Comparison of ENCODE assay signal across 25 mouse cellular contexts in genomic region chr8:9971866-9972265, GRCm38 (mm10). TPM values are rescaled to one million over a fixed set of nuclear protein-coding genes. Genes with fewer than 3 reads are reported as not detected.
DNase-seq lines count a peak whose midpoint lies in the region; ATAC-seq lines count a peak whose summit lies in the region.
"Had no signal": no experiment of that assay in that cellular context is flagged by ENCODE, and none has a peak within 500 bp of the region (broad histone marks: within the 10 kb centered on the region; RNA-seq: fewer than 3 reads in every experiment).

No protein-coding gene starts in this region.

- peak; percentile 67 for DNase-seq in CD4-positive, CD25-positive, alpha-beta regulatory T cell, adult 2 months (ENCODE audit: low read depth, low spot score)
- peak; percentile 25 for DNase-seq in thymus, postnatal 14 days
- no peak for DNase-seq in thymus, postnatal 25 days
- peak; percentile 60 for DNase-seq in CD4-positive helper T cell, adult 2 months (ENCODE audit: low read depth, low spot score)
- peak; percentile 27 for DNase-seq in induced T-regulatory cell, adult 2 months (ENCODE audit: low read depth)
- no peak for DNase-seq in natural killer cell, adult 2 months (ENCODE audit: low spot score in 2 of 2)
- DNase-seq in right cerebral cortex, postnatal 4 days: no peak
- DNase-seq: adrenal gland, adult 2 months; adrenal gland, postnatal 10 days; adrenal gland, postnatal 25 days; B cell, adult 2 months; cerebellum, adult 11 months; cerebellum, adult 18-20 months; cerebellum, adult 8-10 months; cerebellum, adult 9-11 months; cerebellum, postnatal 14 days; cerebellum, postnatal 36 days; embryo, embryonic 11 days had no signal

- no peak for ATAC-seq in CD4-positive, CD25-positive, alpha-beta regulatory T cell, adult 4 months
- ATAC-seq: forebrain, embryonic 14.5 days; forebrain, embryonic 16.5 days; Patski had no signal

RNA-seq across cellular contexts. Expression of gene Lig4, which starts 5.6 kb away (rescaled TPM):
- 1 to 10 TPM; 3.3 to 5.0 TPM for polyA plus RNA-seq in CD4-positive, CD25-positive, alpha-beta regulatory T cell, adult 4 months (2017; shearing (Covaris generic))

RNA-seq across cellular contexts. Expression of gene Abhd13, which starts 5.6 kb away (rescaled TPM):
- polyA plus RNA-seq in CD4-positive, CD25-positive, alpha-beta regulatory T cell, adult 4 months (2017; shearing (Covaris generic)): 1 to 10 TPM; 2.8 to 4.3 TPM

RNA-seq across cellular contexts. Expression of gene Tnfsf13b, which starts 34.4 kb away (rescaled TPM):
- 1 to 10 TPM; 5.9 to 8.9 TPM for polyA plus RNA-seq in CD4-positive, CD25-positive, alpha-beta regulatory T cell, adult 4 months (2017; shearing (Covaris generic))
- polyA plus RNA-seq: embryonic facial prominence, embryonic 11.5 days; embryonic facial prominence, embryonic 15.5 days; erythroblast, embryonic 14.5 days had no signal

Comparison
In these comparisons a context has a peak if more than half of its experiments do, and no peak if none do; other contexts are left out.
1. DNase-seq: peak in CD4-positive, CD25-positive, alpha-beta regulatory T cell, adult 2 months (single experiment), thymus, postnatal 14 days (single experiment), CD4-positive helper T cell, adult 2 months (single experiment) and induced T-regulatory cell, adult 2 months (single experiment); none in thymus, postnatal 25 days (single experiment), natural killer cell, adult 2 months (0 of 2) and right cerebral cortex, postnatal 4 days (single experiment).